Mouse (Mus musculus) mesoderm, embryonic 11.5 days (tissue): ENCODE results near the gene Abl1.

ENCODE experiments used
- DNase-seq: peaks from one replicate; pipeline ENCODE4 v3.0.0-alpha.2; 2012; ENCODE audit warnings: low read depth, low spot score

Gene Abl1

GRCm38 (mm10) chr2:31689045-31689444 is 869 bp downstream of the Abl1 start:
- DNase-seq, result no peak

GRCm38 (mm10) chr2:31690063-31690462 is 1.9 kb downstream of the Abl1 start:
- DNase-seq, result no peak

- no peak for DNase-seq
Measured at GRCm38 (mm10) chr2:31698209-31698608, 10.0 kb downstream of the Abl1 start.

- peak; percentile 41 for DNase-seq
Measured at GRCm38 (mm10) chr2:31700545-31701446, 12.6 kb downstream of the Abl1 start.

DNA sequence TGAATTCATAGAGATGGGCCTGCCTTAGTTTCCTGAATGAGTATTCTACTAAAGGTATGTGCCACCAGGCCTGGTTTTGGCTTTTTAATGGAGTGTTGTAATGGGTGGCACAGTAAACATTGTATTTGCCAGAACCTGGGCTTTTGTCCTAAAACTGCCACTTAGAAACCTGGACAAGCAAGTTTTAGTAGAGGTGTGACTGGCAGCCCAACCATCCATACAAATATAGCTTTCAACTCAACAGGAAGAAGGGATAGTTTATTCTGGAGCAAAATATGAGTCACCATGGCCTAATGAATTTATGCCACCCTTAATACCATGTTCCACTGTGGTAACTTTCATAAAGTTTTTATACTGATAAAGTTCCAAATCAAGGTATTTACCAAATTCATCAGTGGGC is 15.1 kb downstream of the Abl1 start:
- no peak for DNase-seq

DNA sequence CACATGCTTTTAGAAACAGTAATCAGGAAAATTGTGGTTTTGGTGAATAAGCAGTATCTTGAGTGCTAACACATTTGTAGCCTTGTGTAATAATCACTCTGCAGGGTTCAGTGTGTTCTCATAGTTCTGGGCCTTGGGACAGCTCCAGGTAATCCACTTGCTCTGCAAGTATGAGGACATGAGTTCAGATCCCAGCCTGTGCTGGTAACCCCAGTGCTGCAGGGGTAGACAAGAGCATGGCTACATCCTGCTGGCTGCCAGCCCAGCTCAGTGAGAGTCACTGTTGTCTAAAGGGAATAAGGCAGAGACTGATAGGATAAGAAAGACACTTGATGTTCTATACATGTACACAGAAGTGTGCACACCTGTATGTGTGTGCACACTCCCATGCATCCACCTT is 17.7 kb downstream of the Abl1 start:
- no peak for DNase-seq

- DNase-seq, result no peak
Measured at GRCm38 (mm10) chr2:31706531-31706930, 18.4 kb downstream of the Abl1 start.

- no peak for DNase-seq
Measured at GRCm38 (mm10) chr2:31712716-31713115, 24.5 kb downstream of the Abl1 start.

- no peak for DNase-seq
Measured at GRCm38 (mm10) chr2:31713813-31714212, 25.6 kb downstream of the Abl1 start.

- DNase-seq, result no peak
Measured at GRCm38 (mm10) chr2:31714780-31715179, 26.6 kb downstream of the Abl1 start.

DNA sequence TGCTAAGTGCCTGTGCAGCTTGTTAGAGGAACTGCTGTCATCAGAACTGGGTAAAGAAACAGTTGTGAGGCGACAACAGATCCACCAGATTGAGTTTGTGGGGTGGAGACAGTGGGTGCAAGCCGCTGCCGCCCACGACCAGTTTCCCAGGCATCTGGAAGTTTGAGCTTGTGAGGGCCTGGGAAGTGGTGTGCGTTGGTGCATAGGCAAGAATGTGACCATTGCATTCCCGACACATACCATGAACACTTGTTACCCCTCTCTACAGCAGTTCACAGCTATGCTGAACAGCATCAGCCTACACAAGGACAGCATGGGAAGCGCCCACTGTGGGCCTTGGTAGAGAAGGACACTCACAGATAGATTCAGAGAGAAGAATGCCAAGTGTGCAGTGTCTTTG is 27.8 kb downstream of the Abl1 start:
- no peak for DNase-seq

GRCm38 (mm10) chr2:31719202-31719880 is 31.2 kb downstream of the Abl1 start:
- DNase-seq, result no peak

- no peak for DNase-seq
Measured at GRCm38 (mm10) chr2:31719944-31720343, 31.8 kb downstream of the Abl1 start.

- DNase-seq, result no peak
Measured at GRCm38 (mm10) chr2:31720783-31721182, 32.6 kb downstream of the Abl1 start.

- no peak for DNase-seq
Measured at GRCm38 (mm10) chr2:31724730-31725490, 36.7 kb downstream of the Abl1 start.

- DNase-seq, result no peak
Measured at GRCm38 (mm10) chr2:31727576-31728277, 39.6 kb downstream of the Abl1 start.

DNA sequence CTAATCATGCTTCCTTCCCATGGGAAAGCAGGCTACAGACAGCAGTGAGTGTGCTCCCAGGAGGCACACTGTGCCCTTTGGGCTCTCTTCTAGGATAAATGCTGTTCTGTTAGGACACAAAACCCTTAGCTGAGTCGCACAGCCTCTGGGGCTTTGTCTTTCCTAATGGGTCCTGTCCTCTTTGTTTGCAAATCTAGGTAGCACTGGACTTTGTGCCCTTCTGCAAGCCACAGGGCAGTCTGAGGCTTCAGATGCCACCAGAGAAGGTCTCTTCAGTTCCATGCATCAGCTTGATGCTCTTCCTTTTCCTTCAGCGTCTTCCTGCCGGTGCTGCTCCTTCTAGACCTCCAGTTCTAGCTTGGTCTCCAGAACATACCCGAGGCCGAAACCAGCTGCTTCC is 42.5 kb downstream of the Abl1 start:
- DNase-seq, result no peak

- no peak for DNase-seq
Measured at GRCm38 (mm10) chr2:31732497-31732896, 44.3 kb downstream of the Abl1 start.

- DNase-seq, result no peak
Measured at GRCm38 (mm10) chr2:31733558-31733957, 45.4 kb downstream of the Abl1 start.

DNA sequence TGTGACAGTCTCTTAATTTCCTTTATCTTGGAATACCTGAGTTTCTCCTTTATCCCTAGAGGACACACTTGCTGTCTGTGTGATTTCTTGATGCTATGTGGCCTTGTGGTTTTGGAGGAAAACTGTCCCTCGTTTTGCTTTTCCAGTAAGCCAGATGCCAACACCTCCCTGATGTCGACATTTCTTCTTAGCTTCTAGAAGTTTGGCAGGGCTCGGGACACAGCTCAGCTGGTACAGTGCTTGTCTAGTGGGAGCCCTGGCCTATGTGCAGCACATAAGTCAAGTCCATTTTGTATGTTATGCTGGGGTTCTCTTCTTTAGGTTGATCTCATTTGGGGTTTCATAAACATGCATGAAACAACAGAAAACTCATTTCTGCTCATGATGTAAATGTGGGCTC is 50.9 kb downstream of the Abl1 start:
- DNase-seq, result no peak

DNA sequence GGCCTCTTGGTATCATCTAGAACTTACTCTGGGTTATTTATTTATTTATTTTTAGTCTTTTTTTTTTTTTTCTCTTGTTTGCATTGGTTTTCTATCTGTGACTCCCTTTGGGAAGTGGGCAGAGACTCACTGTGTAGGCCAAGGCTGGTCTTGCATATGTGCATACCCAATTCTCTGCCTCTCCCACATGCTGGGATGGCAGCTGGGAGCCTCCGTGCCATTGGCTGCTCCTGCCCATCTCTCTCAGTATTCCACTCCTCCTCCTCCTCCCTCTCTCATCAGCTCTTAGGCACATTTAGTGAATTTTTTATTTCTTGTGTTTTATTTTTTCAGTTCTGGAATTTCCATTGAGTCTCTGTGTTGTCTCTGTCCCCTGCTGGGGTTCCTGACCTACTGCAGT is 53.6 kb downstream of the Abl1 start:
- DNase-seq, result no peak

DNA sequence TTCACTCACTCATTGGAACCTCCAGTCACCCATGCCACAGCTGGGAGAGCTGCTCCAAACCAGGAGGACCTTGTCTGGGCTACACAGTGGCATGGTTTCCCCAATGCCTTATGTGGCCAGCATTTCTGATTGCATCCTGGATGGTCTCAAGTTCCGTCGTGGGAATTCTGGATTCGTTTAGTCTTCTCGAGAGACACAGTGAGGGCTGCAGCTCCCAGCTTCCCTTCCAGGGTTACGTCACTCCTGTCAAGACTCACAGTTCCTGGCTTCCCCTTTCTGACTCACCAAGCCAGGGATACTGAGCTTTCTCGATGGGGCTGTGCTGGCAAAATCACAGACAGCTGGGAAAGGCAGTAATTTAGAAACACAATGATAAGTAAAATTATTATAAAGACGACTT is 54.0 kb downstream of the Abl1 start:
- no peak for DNase-seq
